In genomic region chr11:101395110-101395509, GRCm38 (mm10) we compare ENCODE assay signal across 1 mouse cellular context.
TF ChIP-seq lines count a peak whose summit lies in the region.

No protein-coding gene starts in this region.

TF ChIP-seq in MEL, 35 proteins besides CTCF, POLR2A, EP300 and RAD21 (continued from another document):
- TF ChIP-seq ZKSCAN1 (IDR thresholded peaks at IDR 0.05; ENCODE audit: low read depth, low read length) = no peak
- no peak for TF ChIP-seq MYB (IDR thresholded peaks at IDR 0.05; ENCODE audit: low read depth, low read length)
- TF ChIP-seq USF2 (IDR thresholded peaks at IDR 0.05; ENCODE audit: borderline replicate concordance in 1 of 2, insufficient read depth in 1 of 2, low read depth in 1 of 2, low read length in 2 of 2) = no peak
- TF ChIP-seq BHLHE40 (IDR thresholded peaks at IDR 0.05; ENCODE audit: borderline replicate concordance, low read depth, low read length) = no peak; the same call in 1 of the 2 replicates
- TF ChIP-seq CHD2 (IDR thresholded peaks at IDR 0.05; ENCODE audit: low read length) = no peak
- TF ChIP-seq MAZ (IDR thresholded peaks at IDR 0.05; ENCODE audit: low read depth, low read length) = no peak
- TF ChIP-seq TCF12 (IDR thresholded peaks at IDR 0.05; ENCODE audit: low read depth, low read length) = no peak
- TF ChIP-seq POLR2AphosphoS2 (IDR thresholded peaks at IDR 0.05; ENCODE audit: low read length) = no peak
- no peak for TF ChIP-seq ELF1 (IDR thresholded peaks at IDR 0.05; ENCODE audit: low read depth, low read length)
- no peak for TF ChIP-seq GATA1 (IDR thresholded peaks at IDR 0.05; ENCODE audit: low read depth, low read length)
- no peak for TF ChIP-seq MAX (IDR thresholded peaks at IDR 0.05; ENCODE audit: low read length)
- TF ChIP-seq UBTF (IDR thresholded peaks at IDR 0.05; ENCODE audit: borderline replicate concordance, insufficient read depth, low read depth, low read length) = no peak
- TF ChIP-seq ZC3H11A (IDR thresholded peaks at IDR 0.05; ENCODE audit: low read depth, low read length) = peak; percentile 95
- no peak for TF ChIP-seq JUND (IDR thresholded peaks at IDR 0.05; ENCODE audit: low read depth, low read length)
- TF ChIP-seq SIN3A (IDR thresholded peaks at IDR 0.05; ENCODE audit: low read length) = peak; percentile 68
- no peak for TF ChIP-seq USF1 (IDR thresholded peaks at IDR 0.05; ENCODE audit: low read depth, low read length)
- TF ChIP-seq ZMIZ1 (IDR thresholded peaks at IDR 0.05; ENCODE audit: low read depth, low read length) = no peak
- no peak for TF ChIP-seq TAL1 (IDR thresholded peaks at IDR 0.05; ENCODE audit: low read length)
- TF ChIP-seq TBP (IDR thresholded peaks at IDR 0.05; ENCODE audit: low read depth, low read length) = 0 out of 2 replicates have a peak, but pooled peaks have one; percentile 23
- no peak for TF ChIP-seq MEF2A (IDR thresholded peaks at IDR 0.05; ENCODE audit: extremely low read depth, insufficient replicate concordance, low read depth, low read length, poor library complexity, severe bottlenecking)
- TF ChIP-seq MYC (IDR thresholded peaks at IDR 0.05; ENCODE audit: low read depth, low read length) = no peak
